Mouse (Mus musculus): Measurements from ENCODE around the gene Spcs2. TPM values are rescaled to one million over a fixed set of nuclear protein-coding genes. Genes with fewer than 3 reads are reported as not detected.

The Spcs2 gene
- total and polyA plus RNA-seq, 2 experiments from 2014 or later = 79.1 to 146 TPM

- no peaks in the 10 kb centered on the region for H3K27me3 ChIP-seq (ENCODE audit: control insufficient read depth, insufficient read depth, low read length)
- H3K27ac ChIP-seq (ENCODE audit: low read depth) = peak overlapping the region; percentile 48; the same call in 1 of the 2 replicates
- TF ChIP-seq EP300 (IDR thresholded peaks at IDR 0.05; ENCODE audit: low read depth) (no peak), CTCF (IDR thresholded peaks at IDR 0.05; ENCODE audit: low read depth) (no peak)
- no peaks in the 10 kb centered on the region for H3K36me3 ChIP-seq (replicated peaks; ENCODE audit: control insufficient read depth, insufficient read depth, low read length)
- ATAC-seq (ENCODE audit: insufficient read depth, low read depth) (peak; percentile 41; the same call in 1 of the 2 replicates), DNase-seq (ENCODE audit: low spot score) (peak; percentile 20)
- no peak overlapping the region for H3K9ac ChIP-seq (replicated peaks; ENCODE audit: low read depth, low read length)
- no peak overlapping the region for H3K4me3 ChIP-seq (ENCODE audit: low read depth, low read length)
- H3K4me2 ChIP-seq (ENCODE audit: low read depth, low read length) = no peak overlapping the region
- H3K9me3 ChIP-seq (replicated peaks; ENCODE audit: control insufficient read depth, low read length) = no peaks in the 10 kb centered on the region
- 46% methylated on average over 11 of the region's 11 CpGs for WGBS
- peaks cover 10% of the 10 kb centered on the region for H3K4me1 ChIP-seq (ENCODE audit: control insufficient read depth, insufficient read depth)
These were observed 39.8 kb upstream of the Spcs2 start for GRCm38 (mm10) chr7:99902918-99903665.

- Histone ChIP-seq H3K27ac (ENCODE audit: low read depth) (peak overlapping the region; percentile 48; the same call in 1 of the 2 replicates), H3K36me3 (replicated peaks; ENCODE audit: control insufficient read depth, insufficient read depth, low read length) (no peaks in the 10 kb centered on the region), H3K9me3 (replicated peaks; ENCODE audit: control insufficient read depth, low read length) (no peaks in the 10 kb centered on the region), H3K4me2 (ENCODE audit: low read depth, low read length) (no peak overlapping the region), H3K4me3 (ENCODE audit: low read depth, low read length) (no peak overlapping the region), H3K9ac (replicated peaks; ENCODE audit: low read depth, low read length) (no peak overlapping the region), H3K4me1 (ENCODE audit: control insufficient read depth, insufficient read depth) (peaks cover 10% of the 10 kb centered on the region), H3K27me3 (ENCODE audit: control insufficient read depth, insufficient read depth, low read length) (no peaks in the 10 kb centered on the region)
- 53% methylated on average over 4 of the region's 4 CpGs for WGBS
- DNase-seq (ENCODE audit: low spot score) (no peak), ATAC-seq (ENCODE audit: insufficient read depth, low read depth) (no peak)
- TF ChIP-seq CTCF (IDR thresholded peaks at IDR 0.05; ENCODE audit: low read depth) (no peak), EP300 (IDR thresholded peaks at IDR 0.05; ENCODE audit: low read depth) (no peak)
These were observed 38.9 kb upstream of the Spcs2 start for GRCm38 (mm10) chr7:99902208-99902607.

- H3K4me3 ChIP-seq (ENCODE audit: low read depth, low read length) = no peak overlapping the region
- DNase-seq (ENCODE audit: low spot score) (no peak), ATAC-seq (ENCODE audit: insufficient read depth, low read depth) (no peak)
- 79% methylated on average over 4 of the region's 4 CpGs for WGBS
- TF ChIP-seq CTCF (IDR thresholded peaks at IDR 0.05; ENCODE audit: low read depth) (no peak), EP300 (IDR thresholded peaks at IDR 0.05; ENCODE audit: low read depth) (no peak)
- no peak overlapping the region for H3K4me2 ChIP-seq (ENCODE audit: low read depth, low read length)
- no peaks in the 10 kb centered on the region for H3K27me3 ChIP-seq (ENCODE audit: control insufficient read depth, insufficient read depth, low read length)
- no peak overlapping the region for H3K9ac ChIP-seq (replicated peaks; ENCODE audit: low read depth, low read length)
- no peaks in the 10 kb centered on the region for H3K4me1 ChIP-seq (ENCODE audit: control insufficient read depth, insufficient read depth)
- H3K27ac ChIP-seq (ENCODE audit: low read depth) = no peak overlapping the region
- no peaks in the 10 kb centered on the region for H3K9me3 ChIP-seq (replicated peaks; ENCODE audit: control insufficient read depth, low read length)
- no peaks in the 10 kb centered on the region for H3K36me3 ChIP-seq (replicated peaks; ENCODE audit: control insufficient read depth, insufficient read depth, low read length)
These were observed 33.6 kb upstream of the Spcs2 start for GRCm38 (mm10) chr7:99896905-99897304.

GRCm38 (mm10) chr7:99894478-99894877, 31.2 kb upstream of the Spcs2 start:
- H3K4me3 ChIP-seq (ENCODE audit: low read depth, low read length) = no peak overlapping the region
- TF ChIP-seq EP300 (IDR thresholded peaks at IDR 0.05; ENCODE audit: low read depth) = no peak
- TF ChIP-seq CTCF (IDR thresholded peaks at IDR 0.05; ENCODE audit: low read depth) = no peak
- ATAC-seq (ENCODE audit: insufficient read depth, low read depth) = no peak
- no peak overlapping the region for H3K9ac ChIP-seq (replicated peaks; ENCODE audit: low read depth, low read length)
- no peak overlapping the region for H3K27ac ChIP-seq (ENCODE audit: low read depth)
- H3K4me2 ChIP-seq (ENCODE audit: low read depth, low read length) = no peak overlapping the region
- H3K36me3 ChIP-seq (replicated peaks; ENCODE audit: control insufficient read depth, insufficient read depth, low read length) = no peaks in the 10 kb centered on the region
- no peak for DNase-seq (ENCODE audit: low spot score)
- no peaks in the 10 kb centered on the region for H3K4me1 ChIP-seq (ENCODE audit: control insufficient read depth, insufficient read depth)
- no peaks in the 10 kb centered on the region for H3K27me3 ChIP-seq (ENCODE audit: control insufficient read depth, insufficient read depth, low read length)
- WGBS = 81% methylated on average over 6 of the region's 6 CpGs
- H3K9me3 ChIP-seq (replicated peaks; ENCODE audit: control insufficient read depth, low read length) = no peaks in the 10 kb centered on the region

GRCm38 (mm10) chr7:99893967-99894366, 30.7 kb upstream of the Spcs2 start:
- Histone ChIP-seq H3K36me3 (replicated peaks; ENCODE audit: control insufficient read depth, insufficient read depth, low read length) (no peaks in the 10 kb centered on the region), H3K27ac (ENCODE audit: low read depth) (no peak overlapping the region), H3K4me1 (ENCODE audit: control insufficient read depth, insufficient read depth) (no peaks in the 10 kb centered on the region), H3K4me2 (ENCODE audit: low read depth, low read length) (no peak overlapping the region), H3K27me3 (ENCODE audit: control insufficient read depth, insufficient read depth, low read length) (no peaks in the 10 kb centered on the region), H3K9ac (replicated peaks; ENCODE audit: low read depth, low read length) (no peak overlapping the region), H3K4me3 (ENCODE audit: low read depth, low read length) (no peak overlapping the region), H3K9me3 (replicated peaks; ENCODE audit: control insufficient read depth, low read length) (no peaks in the 10 kb centered on the region)
- no peak for DNase-seq (ENCODE audit: low spot score)
- WGBS = 82% methylated on average over 3 of the region's 3 CpGs
- TF ChIP-seq EP300 (IDR thresholded peaks at IDR 0.05; ENCODE audit: low read depth) (no peak), CTCF (IDR thresholded peaks at IDR 0.05; ENCODE audit: low read depth) (no peak)
- no peak for ATAC-seq (ENCODE audit: insufficient read depth, low read depth)

GRCm38 (mm10) chr7:99892351-99892750, 29.1 kb upstream of the Spcs2 start:
- Histone ChIP-seq H3K27me3 (ENCODE audit: control insufficient read depth, insufficient read depth, low read length) (no peaks in the 10 kb centered on the region), H3K4me1 (ENCODE audit: control insufficient read depth, insufficient read depth) (no peaks in the 10 kb centered on the region), H3K4me3 (ENCODE audit: low read depth, low read length) (no peak overlapping the region), H3K9me3 (replicated peaks; ENCODE audit: control insufficient read depth, low read length) (no peaks in the 10 kb centered on the region), H3K9ac (replicated peaks; ENCODE audit: low read depth, low read length) (no peak overlapping the region), H3K36me3 (replicated peaks; ENCODE audit: control insufficient read depth, insufficient read depth, low read length) (no peaks in the 10 kb centered on the region), H3K27ac (ENCODE audit: low read depth) (no peak overlapping the region), H3K4me2 (ENCODE audit: low read depth, low read length) (no peak overlapping the region)
- TF ChIP-seq EP300 (IDR thresholded peaks at IDR 0.05; ENCODE audit: low read depth) = no peak
- TF ChIP-seq CTCF (IDR thresholded peaks at IDR 0.05; ENCODE audit: low read depth) = no peak
- DNase-seq (ENCODE audit: low spot score) (no peak), ATAC-seq (ENCODE audit: insufficient read depth, low read depth) (no peak)
- WGBS = 77% methylated on average over 2 of the region's 2 CpGs

Measured in heart, postnatal 0 days (tissue).